Mouse (Mus musculus) spleen, adult 2 months (tissue): ENCODE data around the gene Ugt2b36. TPM values are rescaled to one million over a fixed set of nuclear protein-coding genes. Genes with fewer than 3 reads are reported as not detected.

Experiments
- DNase-seq, 2 experiments: peaks; one replicate each; pipeline versions ENCODE4 v3.0.0 to v3.0.0-alpha.2; 2012 to 2021; ENCODE audit warnings: low spot score in 2 of 2, low read depth in 1 of 2
- H3K27ac ChIP-seq: fragments of 200-500 bp; 2 replicates; pipeline ENCODE4 v1.5.1; 2012; ENCODE audit warnings: low read length, inconsistent platforms; ENCODE audit not compliant: insufficient read depth
- H3K27me3 ChIP-seq: fragments of 200-500 bp; 2 replicates; pipeline ENCODE4 v1.6.1; 2012; ENCODE audit warnings: mild to moderate bottlenecking, moderate library complexity, low read length, inconsistent platforms; ENCODE audit not compliant: control insufficient read depth, insufficient read depth
- H3K36me3 ChIP-seq: fragments of 200-500 bp; 2 replicates; pipeline ENCODE4 v1.6.1; 2012; ENCODE audit warnings: mild to moderate bottlenecking, low read length, inconsistent platforms; ENCODE audit not compliant: control insufficient read depth, insufficient read depth
- H3K4me1 ChIP-seq: fragments of 200-500 bp; 2 replicates; pipeline ENCODE4 v1.6.1; 2011; ENCODE audit warnings: inconsistent platforms; ENCODE audit not compliant: control insufficient read depth, insufficient read depth, insufficient read length
- H3K4me3 ChIP-seq: fragments of 200-500 bp; 2 replicates; pipeline ENCODE4 v1.5.1; 2011; ENCODE audit warnings: mild to moderate bottlenecking, inconsistent platforms; ENCODE audit not compliant: insufficient read depth, insufficient read length; ENCODE audit errors: extremely low read depth
- CTCF ChIP-seq: fragments of 200-500 bp; IDR thresholded peaks from 2 replicates; pipeline ENCODE4 v1.5.1; 2011; ENCODE audit warnings: mild to moderate bottlenecking, inconsistent platforms; ENCODE audit not compliant: insufficient read depth, insufficient read length, insufficient replicate concordance; ENCODE audit errors: extremely low read depth
- POLR2A ChIP-seq: fragments of 200-500 bp; IDR thresholded peaks from 2 replicates; pipeline ENCODE4 v1.6.1; 2011; ENCODE audit warnings: low read depth, low read length, inconsistent platforms
- WGBS: fragments of 180-500 bp; shearing (Covaris S2); methylation state at CpG from one replicate; pipeline ENCODE4 v1.1.7; 2018; 5-methylcytosine and 5-hydroxymethylcytosine counted together
- polyA plus RNA-seq: library from polyadenylated mRNA; depleted of rRNA; stranded (reverse); fragments of >200 nt; gene quantifications from 2 replicates; pipeline ENCODE4 v1.2.3, GENCODE M21; 2012; rRNA removed

Ugt2b36 gene
- polyA plus RNA-seq, 1 experiment: not detected

DNA sequence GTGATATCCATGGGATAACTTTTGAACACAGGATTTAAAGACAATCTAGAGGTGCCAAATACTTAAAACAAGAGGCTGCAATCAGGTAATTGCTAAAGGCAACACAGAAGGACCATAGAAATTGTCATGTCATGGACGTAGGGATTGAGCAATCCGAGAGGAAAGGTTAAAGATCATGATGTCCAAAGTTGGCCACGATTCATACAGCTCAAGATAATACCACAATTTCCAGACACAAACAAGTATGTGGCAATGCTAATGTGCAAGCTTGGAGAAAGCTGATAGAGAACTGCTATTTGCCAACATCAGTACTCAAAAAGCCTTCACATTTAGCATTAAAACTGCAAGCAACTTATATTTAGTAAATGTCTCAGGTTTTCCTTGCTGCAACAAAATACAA is 65.0 kb downstream of the Ugt2b36 start:
- Histone ChIP-seq H3K27me3 (no peaks in the 10 kb centered on the region), H3K4me1 (no peaks in the 10 kb centered on the region), H3K27ac (no peak overlapping the region), H3K4me3 (no peak overlapping the region), H3K36me3 (no peaks in the 10 kb centered on the region)
- DNase-seq: no peak
- TF ChIP-seq POLR2A (no peak), CTCF (no peak)
- WGBS: 76% methylated on average over 3 of the region's 3 CpGs

Other genes with a start within 250 kb of the Ugt2b36 start
- 0.04 TPM in 1 of 2 replicates, not detected in the other for gene Ugt2b34, start 185.6 kb downstream of the Ugt2b36 start, polyA plus RNA-seq
- not detected in 2 replicates for gene Ugt2b1, start 166.0 kb downstream of the Ugt2b36 start, polyA plus RNA-seq
- gene Ugt2b35, start 91.7 kb downstream of the Ugt2b36 start, polyA plus RNA-seq: not detected in 2 replicates
- gene Ugt2b5, start 47.8 kb upstream of the Ugt2b36 start, polyA plus RNA-seq: not detected in 2 replicates
- not detected in 2 replicates for gene Ugt2b37, start 162.2 kb upstream of the Ugt2b36 start, polyA plus RNA-seq
- gene Ugt2a3, start 244.6 kb upstream of the Ugt2b36 start, polyA plus RNA-seq: not detected in 2 replicates